Mouse (Mus musculus) megakaryocyte progenitor cell, adult 5-6 weeks (primary cell): ENCODE results near the gene Dcun1d4. TPM values are rescaled to one million over a fixed set of nuclear protein-coding genes. Genes with fewer than 3 reads are reported as not detected.

Experiments
- ATAC-seq: replicated peaks from 2 replicates; pipeline ENCODE4 v1.8.0; 2016; ENCODE audit warnings: mild to moderate bottlenecking, moderate TSS enrichment, inconsistent platforms; ENCODE audit not compliant: poor library complexity
- total RNA-seq, 2 experiments: library from RNA; stranded (forward) in 1 of 2; stranded (reverse) in 1 of 2; fragments of 157-497, 149-512 nt in 1 of 2; fragments of 200-1000 nt in 1 of 2; gene quantifications; 2 replicates each; pipeline versions ENCODE4 v1.2.3 to v1.2.4; 2015 to 2017

The Dcun1d4 gene
- total RNA-seq, 2 experiments from 2014 or later, result 11.1 to 19.9 TPM

DNA sequence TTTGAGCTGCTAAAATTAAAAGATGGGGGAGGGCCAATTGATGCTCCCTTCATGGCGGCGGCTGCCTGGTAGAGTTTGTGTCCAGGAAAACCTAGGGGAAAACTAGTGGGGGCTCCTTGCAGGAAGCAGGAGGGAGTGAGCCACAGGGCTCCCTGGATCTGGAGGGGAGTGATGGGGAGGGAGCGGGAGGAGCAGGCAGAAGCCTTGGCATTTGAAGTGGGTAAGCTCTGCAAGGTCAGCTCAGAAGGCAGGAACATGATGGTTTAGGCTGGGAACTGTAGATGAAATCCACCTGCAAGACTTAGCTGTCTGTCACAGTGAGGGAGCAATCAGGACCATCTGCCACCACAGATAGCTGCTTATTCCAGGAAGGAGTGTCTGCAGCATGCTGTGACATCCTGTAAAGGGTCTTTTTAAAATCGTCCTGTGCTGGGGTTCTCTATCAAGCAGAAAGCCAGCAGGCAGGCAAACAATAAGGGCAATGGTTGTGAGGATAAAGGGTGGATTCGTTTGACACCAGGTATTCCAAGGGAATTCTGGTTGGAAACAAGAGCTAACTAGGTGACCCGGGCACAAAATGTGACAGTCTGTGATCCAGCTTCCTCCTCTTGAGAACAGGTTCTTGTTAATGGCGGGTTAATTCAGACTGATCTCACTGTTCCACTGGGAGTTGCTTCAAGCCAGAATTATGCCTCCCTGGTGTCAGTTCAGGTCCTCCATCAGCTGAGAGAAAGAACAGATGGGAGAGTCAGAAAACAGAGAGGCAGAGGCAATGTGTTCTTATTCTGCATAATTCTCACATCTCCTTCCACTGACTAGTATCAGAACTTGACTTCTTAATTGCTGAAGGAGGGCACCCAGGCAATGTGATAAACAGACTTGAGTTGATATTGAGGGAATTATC lies 104.7 kb downstream of the Dcun1d4 start:
- no peak for ATAC-seq

DNA sequence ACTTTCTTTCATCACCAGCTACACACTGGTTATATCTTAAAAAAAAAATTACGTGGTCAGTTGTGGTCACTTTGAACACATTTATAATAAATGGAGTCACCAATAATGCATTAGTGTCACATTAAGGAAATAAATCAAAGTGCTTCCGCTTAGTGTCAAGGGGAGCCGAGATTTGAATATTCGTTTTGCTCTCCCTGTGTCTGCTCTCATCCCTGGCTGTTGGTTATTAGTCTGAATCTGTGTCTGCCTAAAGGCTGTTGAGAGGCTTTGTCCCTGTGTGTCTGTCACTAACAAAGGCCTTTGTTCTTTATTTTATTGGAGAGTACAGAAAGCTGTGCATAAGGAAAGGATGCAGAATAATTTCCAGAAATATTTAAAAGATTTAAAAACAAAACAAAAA lies 105.8 kb downstream of the Dcun1d4 start:
- ATAC-seq, result no peak

DNA sequence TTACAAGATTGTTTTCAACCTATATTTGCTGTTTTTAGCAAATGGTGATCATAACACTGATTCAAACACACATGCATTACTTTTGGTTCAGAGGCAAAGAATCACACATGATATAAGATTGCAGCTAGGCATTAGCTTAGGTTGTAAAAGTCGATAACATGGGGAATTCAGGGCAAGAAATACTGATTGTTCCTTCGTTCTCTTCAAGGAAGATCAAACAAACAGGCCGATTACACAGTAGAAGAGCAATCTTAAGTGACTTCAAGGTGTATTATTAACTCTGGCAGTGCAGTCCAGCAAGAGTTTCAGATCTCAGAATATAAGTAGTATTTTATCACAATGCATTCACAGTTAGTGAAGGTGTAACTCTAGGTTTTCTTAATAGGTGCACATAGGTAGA lies 106.3 kb downstream of the Dcun1d4 start:
- ATAC-seq, result no peak

DNA sequence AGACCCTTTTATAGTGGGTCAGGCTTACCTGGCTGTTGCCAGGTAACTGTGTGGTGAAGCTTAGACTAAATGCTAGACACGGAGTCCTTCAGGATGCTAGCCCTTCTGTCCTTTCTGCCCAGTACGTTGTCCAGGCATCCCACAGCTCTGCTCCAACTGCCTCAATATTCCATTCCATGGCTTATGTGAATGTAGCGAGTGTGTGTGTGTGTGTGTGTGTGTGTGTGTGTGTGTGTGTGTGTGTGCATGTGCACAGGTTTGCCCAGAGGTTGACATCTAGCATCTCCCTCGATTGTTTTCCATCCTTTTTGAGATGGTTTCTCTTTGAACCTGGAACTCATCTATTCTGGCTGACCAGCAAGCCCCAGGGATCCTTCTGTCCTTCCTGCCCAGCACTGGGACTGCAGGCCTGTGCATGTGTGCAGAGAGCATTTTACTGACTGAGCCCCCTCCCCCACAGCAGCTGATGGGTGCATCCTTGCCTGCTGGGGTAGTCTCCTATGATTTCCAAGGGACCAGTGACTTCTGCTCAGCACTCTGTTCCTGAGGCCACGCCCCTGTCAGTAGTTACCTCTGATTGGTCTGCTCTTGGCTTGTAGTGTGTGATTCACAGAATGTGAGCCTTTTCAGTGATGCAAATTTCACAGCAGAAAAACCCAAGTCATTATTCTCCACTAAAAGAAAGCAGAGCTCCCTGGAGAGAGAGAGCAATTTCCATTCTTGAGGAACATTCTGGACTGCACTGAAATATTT lies 118.3 kb downstream of the Dcun1d4 start:
- no peak for ATAC-seq

DNA sequence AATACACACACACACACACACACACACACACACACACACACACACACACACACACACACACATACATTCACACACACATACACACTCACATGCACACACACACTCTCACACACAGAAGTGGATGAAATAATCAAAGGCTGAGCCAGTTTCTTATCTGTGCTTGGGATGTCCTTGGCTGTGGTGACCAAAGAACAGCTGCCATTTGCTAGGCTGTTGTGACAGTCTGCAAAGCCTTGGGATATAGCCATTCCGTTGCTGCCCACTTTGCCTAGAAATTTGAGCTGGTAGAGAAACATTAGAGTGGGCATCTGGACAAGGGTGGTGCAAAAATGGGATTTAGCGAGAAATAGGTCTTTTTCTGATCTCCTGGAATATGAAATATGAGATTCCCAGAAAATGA lies 119.2 kb downstream of the Dcun1d4 start:
- ATAC-seq, result no peak

DNA sequence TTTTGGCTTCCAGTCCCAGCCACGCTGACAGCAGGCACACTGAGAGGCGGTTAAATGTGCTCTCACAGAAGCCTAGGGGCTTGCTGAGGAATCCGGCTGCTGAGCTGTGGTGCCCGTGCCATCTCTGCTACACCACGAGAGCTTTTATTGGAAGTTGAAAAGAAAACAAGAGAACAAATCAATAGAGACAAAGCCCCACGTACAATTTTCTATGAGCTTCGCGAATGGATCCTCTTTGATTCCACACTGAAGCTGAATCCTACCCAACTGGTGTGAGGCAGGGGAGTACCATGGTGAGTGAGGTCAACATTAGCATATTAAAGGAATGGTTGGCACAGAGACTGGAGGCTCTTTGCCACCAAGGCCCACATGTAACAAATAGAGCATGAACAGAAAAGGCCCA lies 120.6 kb downstream of the Dcun1d4 start:
- ATAC-seq, result no peak

DNA sequence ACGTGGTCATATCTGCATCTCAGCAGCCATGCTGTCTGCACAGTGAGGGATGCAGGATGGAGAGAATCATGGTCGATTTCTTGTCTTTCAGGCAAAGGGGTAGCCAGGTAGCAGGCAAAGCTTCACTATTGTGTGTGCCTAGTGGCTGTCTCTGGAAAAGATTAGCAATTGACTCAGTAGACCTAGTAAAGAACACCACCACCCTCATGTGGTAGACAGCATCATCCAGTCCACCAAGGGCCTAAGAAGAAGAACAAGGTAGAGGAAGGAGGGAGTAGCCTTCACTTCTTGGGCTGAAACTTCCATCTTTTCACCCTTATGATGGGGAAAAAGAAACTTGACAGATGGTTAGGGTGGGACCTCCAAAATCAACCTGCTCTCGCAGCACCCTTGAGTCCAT lies 122.1 kb downstream of the Dcun1d4 start:
- ATAC-seq, result no peak

DNA sequence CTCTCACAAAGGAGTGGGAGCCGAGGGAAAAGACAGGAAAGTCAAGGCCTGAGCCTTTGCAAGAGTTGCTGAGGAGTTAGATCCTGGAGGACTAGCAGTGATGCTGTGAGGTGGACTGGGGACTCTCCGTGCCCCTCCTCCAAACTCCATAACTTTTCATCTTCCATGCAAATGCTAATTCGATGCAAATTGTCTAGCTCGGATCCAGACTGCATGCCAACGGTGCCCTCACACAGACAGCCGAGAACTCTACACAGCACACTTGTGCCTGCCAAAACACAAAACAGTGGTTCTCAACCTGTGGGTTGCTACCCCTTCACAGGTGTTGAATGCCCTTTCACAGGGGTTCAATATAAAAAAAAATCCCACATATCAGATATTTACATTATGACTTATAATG lies 123.7 kb downstream of the Dcun1d4 start:
- ATAC-seq, result no peak

DNA sequence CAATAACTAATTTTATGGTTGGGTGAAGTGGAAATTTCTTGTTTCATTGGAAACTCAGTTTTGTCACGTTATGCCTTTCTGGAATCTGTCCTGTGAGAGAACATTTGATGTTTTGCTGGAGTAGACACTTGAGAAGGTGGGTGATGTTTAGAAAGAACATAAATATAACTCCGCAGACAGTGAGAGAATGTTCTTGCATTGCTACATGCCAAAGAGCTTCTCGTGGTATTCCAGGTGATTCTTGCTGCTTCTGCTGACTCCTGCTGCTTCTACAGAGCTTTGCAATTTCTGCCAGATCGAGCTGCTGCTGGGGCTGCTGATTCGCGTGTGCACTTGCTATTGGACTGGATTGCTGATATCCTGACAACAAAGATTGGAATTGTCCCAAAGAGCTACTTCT lies 124.2 kb downstream of the Dcun1d4 start:
- ATAC-seq, result no peak

Other genes starting within 250 kb of the Dcun1d4 start
- 56.2 and 78.5 TPM in 2 replicates for gene Fryl, start 224.4 kb upstream of the Dcun1d4 start, total RNA-seq (2015)
- 74.2 and 76.4 TPM in 2 replicates for gene Fryl, start 224.4 kb upstream of the Dcun1d4 start, total RNA-seq (2017)
- gene Ociad1, start 188.2 kb upstream of the Dcun1d4 start, total RNA-seq (2015), result 239 and 256 TPM in 2 replicates
- 218 and 231 TPM in 2 replicates for gene Ociad1, start 188.2 kb upstream of the Dcun1d4 start, total RNA-seq (2017)
- 4.7 and 6.9 TPM in 2 replicates for gene Ociad2, start 140.0 kb upstream of the Dcun1d4 start, total RNA-seq (2015)
- gene Ociad2, start 140.0 kb upstream of the Dcun1d4 start, total RNA-seq (2017), result 5.5 and 7.9 TPM in 2 replicates
- gene Cwh43, start 74.9 kb upstream of the Dcun1d4 start, total RNA-seq (2015), result not detected in 2 replicates
- gene Cwh43, start 74.9 kb upstream of the Dcun1d4 start, total RNA-seq (2017), result not detected in 2 replicates
- 0.96 and 1.4 TPM in 2 replicates for gene Lrrc66, start 151.5 kb downstream of the Dcun1d4 start, total RNA-seq (2015)
- 0.96 and 10.0 TPM in 2 replicates for gene Lrrc66, start 151.5 kb downstream of the Dcun1d4 start, total RNA-seq (2017)
- 4.4 and 7.3 TPM in 2 replicates for gene Sgcb, start 166.8 kb downstream of the Dcun1d4 start, total RNA-seq (2015)
- 3.7 and 4.3 TPM in 2 replicates for gene Sgcb, start 166.8 kb downstream of the Dcun1d4 start, total RNA-seq (2017)
- 0.07 TPM in 1 of 2 replicates, not detected in the other for gene Spata18, start 170.4 kb downstream of the Dcun1d4 start, total RNA-seq (2015)
- not detected in 2 replicates for gene Spata18, start 170.4 kb downstream of the Dcun1d4 start, total RNA-seq (2017)